Mouse (Mus musculus) kidney, embryonic 16.5 days (tissue): ENCODE measurements around the gene Gm38392. TPM values are rescaled to one million over a fixed set of nuclear protein-coding genes. Genes with fewer than 3 reads are reported as not detected.

Source experiments
- ATAC-seq: fragments of 200-750 bp; cut with Nextera tagmentation; 2 replicates; pipeline ENCODE4 v1.8.0; 2017; ENCODE audit warnings: moderate TSS enrichment; ENCODE audit not compliant: low FRiP score, low TSS enrichment
- H3K27ac ChIP-seq: fragments of 300-500 bp; sonication (generic); 2 replicates; pipeline ENCODE4 v1.5.1; 2014; ENCODE audit warnings: low read length
- H3K27me3 ChIP-seq: fragments of 300-500 bp; sonication (generic); 2 replicates; pipeline ENCODE4 v1.6.1; 2014; ENCODE audit warnings: low read length, control low read depth, mixed read lengths; ENCODE audit not compliant: insufficient read depth
- H3K36me3 ChIP-seq: fragments of 300-500 bp; sonication (generic); 2 replicates; pipeline ENCODE4 v1.6.1; 2014; ENCODE audit warnings: low read length, control low read depth, mixed read lengths; ENCODE audit not compliant: insufficient read depth
- H3K4me1 ChIP-seq: fragments of 300-500 bp; sonication (generic); 2 replicates; pipeline ENCODE4 v1.6.1; 2014; ENCODE audit warnings: low read length, control low read depth, mixed read lengths; ENCODE audit not compliant: insufficient read depth
- H3K4me2 ChIP-seq: fragments of 300-500 bp; sonication (generic); replicated peaks from 2 replicates; pipeline ENCODE4 v1.6.1; 2014; ENCODE audit warnings: low read depth, low read length
- H3K4me3 ChIP-seq: fragments of 300-500 bp; sonication (generic); 2 replicates; pipeline ENCODE4 v1.5.1; 2014; ENCODE audit warnings: mild to moderate bottlenecking, low read length
- H3K9ac ChIP-seq: fragments of 300-500 bp; sonication (generic); replicated peaks from 2 replicates; pipeline ENCODE4 v1.6.1; 2014; ENCODE audit warnings: low read length
- H3K9me3 ChIP-seq: fragments of 300-500 bp; sonication (generic); 2 replicates; pipeline ENCODE4 v1.6.1; 2016; ENCODE audit warnings: low read length, control low read depth
- WGBS: fragments of 180-500 bp; shearing (Covaris S2); extraction: QIAGEN DNeasy Blood & Tissue Kit; methylation state at CpG from one replicate; pipeline ENCODE4 v1.1.7; 2014; 5-methylcytosine and 5-hydroxymethylcytosine counted together
- polyA plus RNA-seq: library from polyadenylated mRNA; unstranded; fragments of >200 nt; fragmentation: Nextera tagmentation; extraction: Ambion mirVana; gene quantifications from 2 replicates; pipeline ENCODE4 v1.2.1, GENCODE M21; 2015

Gm38392 gene
- polyA plus RNA-seq, 1 experiment from 2014 or later, result 2.2 TPM

GRCm38 (mm10) chr3:88205176-88205562 is 81.8 kb downstream of the Gm38392 start:
- no peak for ATAC-seq
- Histone ChIP-seq H3K9me3 (no peaks in the 10 kb centered on the region), H3K9ac (no peak overlapping the region), H3K4me3 (no peak overlapping the region), H3K27ac (no peak overlapping the region), H3K4me1 (peaks cover 10% of the 10 kb centered on the region; the same call in 1 of the 2 replicates), H3K27me3 (peaks cover 100% of the 10 kb centered on the region), H3K36me3 (no peaks in the 10 kb centered on the region), H3K4me2 (no peak overlapping the region)
- 0% methylated on average over 4 of the region's 4 CpGs for WGBS

- H3K4me1 ChIP-seq, result peaks cover 10% of the 10 kb centered on the region; the same call in 1 of the 2 replicates
- H3K36me3 ChIP-seq, result no peaks in the 10 kb centered on the region
- WGBS, result 14% methylated on average over 1 of the region's 1 CpGs
- H3K4me3 ChIP-seq, result no peak overlapping the region
- no peak overlapping the region for H3K9ac ChIP-seq
- H3K4me2 ChIP-seq, result no peak overlapping the region
- H3K27me3 ChIP-seq, result peaks cover 98% of the 10 kb centered on the region
- H3K9me3 ChIP-seq, result no peaks in the 10 kb centered on the region
- H3K27ac ChIP-seq, result no peak overlapping the region
- no peak for ATAC-seq
Observed at GRCm38 (mm10) chr3:88204751-88205150, 82.3 kb downstream of the Gm38392 start.

GRCm38 (mm10) chr3:88203999-88204700 is 82.9 kb downstream of the Gm38392 start:
- Histone ChIP-seq H3K27ac (no peak overlapping the region), H3K9ac (no peak overlapping the region), H3K4me2 (no peak overlapping the region), H3K27me3 (peaks cover 98% of the 10 kb centered on the region), H3K36me3 (no peaks in the 10 kb centered on the region), H3K9me3 (no peaks in the 10 kb centered on the region), H3K4me1 (peaks cover 10% of the 10 kb centered on the region; the same call in 1 of the 2 replicates), H3K4me3 (no peak overlapping the region)
- under 1% methylated on average over 7 of the region's 7 CpGs for WGBS
- ATAC-seq, result no peak; the same call in 1 of the 2 replicates

GRCm38 (mm10) chr3:88203456-88203855 is 83.6 kb downstream of the Gm38392 start:
- Histone ChIP-seq H3K27me3 (peaks cover 98% of the 10 kb centered on the region), H3K9me3 (no peaks in the 10 kb centered on the region), H3K4me2 (no peak overlapping the region), H3K4me1 (peaks cover 10% of the 10 kb centered on the region; the same call in 1 of the 2 replicates), H3K27ac (no peak overlapping the region), H3K9ac (no peak overlapping the region), H3K36me3 (no peaks in the 10 kb centered on the region), H3K4me3 (no peak overlapping the region)
- ATAC-seq, result no peak
- WGBS, result 9% methylated on average over 5 of the region's 5 CpGs

GRCm38 (mm10) chr3:88202986-88203385 is 84.0 kb downstream of the Gm38392 start:
- Histone ChIP-seq H3K4me3 (no peak overlapping the region), H3K27ac (no peak overlapping the region), H3K9me3 (no peaks in the 10 kb centered on the region), H3K27me3 (peaks cover 98% of the 10 kb centered on the region), H3K4me2 (no peak overlapping the region), H3K4me1 (peaks cover 10% of the 10 kb centered on the region; the same call in 1 of the 2 replicates), H3K9ac (no peak overlapping the region), H3K36me3 (no peaks in the 10 kb centered on the region)
- WGBS, result 4% methylated on average over 6 of the region's 6 CpGs
- ATAC-seq, result no peak

- Histone ChIP-seq H3K9ac (no peak overlapping the region), H3K4me3 (no peak overlapping the region), H3K27ac (no peak overlapping the region), H3K36me3 (no peaks in the 10 kb centered on the region), H3K9me3 (no peaks in the 10 kb centered on the region), H3K4me1 (peaks cover 10% of the 10 kb centered on the region; the same call in 1 of the 2 replicates), H3K27me3 (peaks cover 98% of the 10 kb centered on the region), H3K4me2 (no peak overlapping the region)
- 13% methylated on average over 5 of the region's 5 CpGs for WGBS
- ATAC-seq, result no peak
Observed at GRCm38 (mm10) chr3:88201640-88202039, 85.4 kb downstream of the Gm38392 start.

GRCm38 (mm10) chr3:88200972-88201330 is 86.1 kb downstream of the Gm38392 start:
- H3K9me3 ChIP-seq, result no peaks in the 10 kb centered on the region
- WGBS, result under 1% methylated on average over 37 of the region's 37 CpGs
- peak overlapping the region; percentile 37 for H3K4me3 ChIP-seq
- no peak for ATAC-seq
- H3K27ac ChIP-seq, result no peak overlapping the region
- H3K4me1 ChIP-seq, result peaks cover 10% of the 10 kb centered on the region; the same call in 1 of the 2 replicates
- H3K27me3 ChIP-seq, result peaks cover 98% of the 10 kb centered on the region
- H3K9ac ChIP-seq, result 0 out of 2 replicates have a peak overlapping the region, but pooled peaks have one; percentile 8
- no peaks in the 10 kb centered on the region for H3K36me3 ChIP-seq
- H3K4me2 ChIP-seq, result peak overlapping the region; percentile 53

GRCm38 (mm10) chr3:88200161-88200971 is 86.6 kb downstream of the Gm38392 start:
- WGBS, result under 1% methylated on average over 61 of the region's 61 CpGs
- no peak for ATAC-seq

GRCm38 (mm10) chr3:88199541-88200110 is 87.4 kb downstream of the Gm38392 start:
- no peak for ATAC-seq
- H3K36me3 ChIP-seq, result no peaks in the 10 kb centered on the region
- 35% methylated on average over 2 of the region's 2 CpGs for WGBS
- peaks cover 96% of the 10 kb centered on the region for H3K27me3 ChIP-seq
- peaks cover 10% of the 10 kb centered on the region; the same call in 1 of the 2 replicates for H3K4me1 ChIP-seq
- no peak overlapping the region for H3K4me3 ChIP-seq
- no peak overlapping the region for H3K9ac ChIP-seq
- no peak overlapping the region for H3K4me2 ChIP-seq
- no peak overlapping the region for H3K27ac ChIP-seq
- no peaks in the 10 kb centered on the region for H3K9me3 ChIP-seq

More at GRCm38 (mm10) chr3:88200161-88200971, 86.6 kb downstream of the Gm38392 start:
- peaks cover 98% of the 10 kb centered on the region for H3K27me3 ChIP-seq
- no peaks in the 10 kb centered on the region for H3K36me3 ChIP-seq
- H3K9ac ChIP-seq, result 0 out of 2 replicates have a peak overlapping the region, but pooled peaks have one; percentile 8
- H3K9me3 ChIP-seq, result no peaks in the 10 kb centered on the region
- peaks cover 10% of the 10 kb centered on the region; the same call in 1 of the 2 replicates for H3K4me1 ChIP-seq
- no peak overlapping the region for H3K27ac ChIP-seq
- peak overlapping the region; percentile 37 for H3K4me3 ChIP-seq
- H3K4me2 ChIP-seq, result peak overlapping the region; percentile 53
